Mouse (Mus musculus) T-helper 17 cell (primary cell): ENCODE measurements around the gene Meaf6.

Experiments
- in situ Hi-C, 2 experiments: fragments of 300-600 bp; cut with MboI, MseI; formaldehyde crosslinking; loops; 1 replicate in 1 of 2; 2 replicates in 1 of 2; pipeline ENCODE4 v1.15.1; 2025; ENCODE audit warnings: high pct_unique_total_duplicates in 2 of 2

Gene Meaf6

GRCm38 (mm10) chr4:125135076-125135855 lies 50.3 kb downstream of the Meaf6 start:
- in situ Hi-C loops: loop anchor here in 1 of 2 experiments (25.0 kb wide), 1 partner anchor 1223 kb away; the partner anchor contains the start of genes 4930535I16Rik, Mycbp and Rragc

GRCm38 (mm10) chr4:125136303-125136888 lies 51.5 kb downstream of the Meaf6 start:
- in situ Hi-C loops: loop anchor here in 1 of 2 experiments (25.0 kb wide), 1 partner anchor 1224 kb away; the partner anchor contains the start of genes 4930535I16Rik, Mycbp and Rragc

GRCm38 (mm10) chr4:125138321-125138720 lies 53.4 kb downstream of the Meaf6 start:
- in situ Hi-C loops: loop anchor here in 1 of 2 experiments (25.0 kb wide), 1 partner anchor 1226 kb away; the partner anchor contains the start of genes 4930535I16Rik, Mycbp and Rragc

GRCm38 (mm10) chr4:125144211-125144610 lies 59.3 kb downstream of the Meaf6 start:
- in situ Hi-C loops: loop anchor here in 1 of 2 experiments (25.0 kb wide), 1 partner anchor 1232 kb away; the partner anchor contains the start of genes 4930535I16Rik, Mycbp and Rragc

- in situ Hi-C loops: loop anchor here in 1 of 2 experiments (25.0 kb wide), 1 partner anchor 1232 kb away; the partner anchor contains the start of genes 4930535I16Rik, Mycbp and Rragc
These were observed 59.7 kb downstream of the Meaf6 start for GRCm38 (mm10) chr4:125144627-125145026.

GRCm38 (mm10) chr4:125145213-125145612 lies 60.3 kb downstream of the Meaf6 start:
- in situ Hi-C loops: loop anchor here in 1 of 2 experiments (25.0 kb wide), 1 partner anchor 1233 kb away; the partner anchor contains the start of genes 4930535I16Rik, Mycbp and Rragc

GRCm38 (mm10) chr4:125147970-125148369 lies 63.0 kb downstream of the Meaf6 start:
- in situ Hi-C loops: loop anchor here in 1 of 2 experiments (25.0 kb wide), 1 partner anchor 1236 kb away; the partner anchor contains the start of genes 4930535I16Rik, Mycbp and Rragc

- in situ Hi-C loops: loop anchor here in 1 of 2 experiments (25.0 kb wide), 1 partner anchor 1237 kb away; the partner anchor contains the start of genes 4930535I16Rik, Mycbp and Rragc
These were observed 64.5 kb downstream of the Meaf6 start for GRCm38 (mm10) chr4:125149460-125149859.

GRCm38 (mm10) chr4:125152469-125152868 lies 67.5 kb downstream of the Meaf6 start:
- in situ Hi-C loops: loop anchor here in 1 of 2 experiments (10.0 kb wide), 1 partner anchor 1908 kb away; no protein-coding TSS in a partner anchor

- in situ Hi-C loops: loop anchor here in 1 of 2 experiments (10.0 kb wide), 1 partner anchor 1909 kb away; no protein-coding TSS in a partner anchor
These were observed 68.8 kb downstream of the Meaf6 start for GRCm38 (mm10) chr4:125153659-125154241.

- in situ Hi-C loops: loop anchor here in 1 of 2 experiments (10.0 kb wide), 1 partner anchor 1911 kb away; no protein-coding TSS in a partner anchor
These were observed 70.7 kb downstream of the Meaf6 start for GRCm38 (mm10) chr4:125155646-125156045.

GRCm38 (mm10) chr4:125157322-125157721 lies 72.4 kb downstream of the Meaf6 start:
- in situ Hi-C loops: loop anchor here in 1 of 2 experiments (10.0 kb wide), 1 partner anchor 1913 kb away; no protein-coding TSS in a partner anchor

- in situ Hi-C loops: loop anchor here in 1 of 2 experiments (10.0 kb wide), 1 partner anchor 1913 kb away; no protein-coding TSS in a partner anchor
These were observed 73.1 kb downstream of the Meaf6 start for GRCm38 (mm10) chr4:125158081-125158480.

GRCm38 (mm10) chr4:125158581-125159317 lies 73.8 kb downstream of the Meaf6 start:
- in situ Hi-C loops: loop anchor here in 1 of 2 experiments (10.0 kb wide), 1 partner anchor 1914 kb away; no protein-coding TSS in a partner anchor

GRCm38 (mm10) chr4:125160320-125160950 lies 75.5 kb downstream of the Meaf6 start:
- in situ Hi-C loops: no loop called here

GRCm38 (mm10) chr4:125160951-125161331 lies 76.0 kb downstream of the Meaf6 start:
- in situ Hi-C loops: no loop called here

GRCm38 (mm10) chr4:125161392-125161791 lies 76.5 kb downstream of the Meaf6 start:
- in situ Hi-C loops: no loop called here

GRCm38 (mm10) chr4:125162701-125163100 lies 77.8 kb downstream of the Meaf6 start:
- in situ Hi-C loops: no loop called here
